Mouse (Mus musculus): Measurements from ENCODE around the gene Rpl13.

- no peak for TF ChIP-seq MAX (IDR thresholded peaks at IDR 0.05; ENCODE audit: low read depth)
- TF ChIP-seq POLR2A (IDR thresholded peaks at IDR 0.05; ENCODE audit: insufficient read length, low read depth): no peak
- no peak for TF ChIP-seq REST (IDR thresholded peaks at IDR 0.05; ENCODE audit: insufficient read depth, insufficient read length)
- no peak for TF ChIP-seq TCF12 (IDR thresholded peaks at IDR 0.05; ENCODE audit: insufficient read depth, poor library complexity, severe bottlenecking)
- TF ChIP-seq E2F4 (IDR thresholded peaks at IDR 0.05; ENCODE audit: insufficient read depth): no peak
- TF ChIP-seq MYOG (IDR thresholded peaks at IDR 0.05; ENCODE audit: control insufficient read depth in 1 of 3, insufficient read depth in 1 of 3, insufficient read length in 2 of 3, low read depth in 2 of 3): no peak
- no peak for TF ChIP-seq POLR2AphosphoS2 (IDR thresholded peaks at IDR 0.05; ENCODE audit: insufficient read length, low read depth)
- no peak for TF ChIP-seq USF1 (IDR thresholded peaks at IDR 0.05; ENCODE audit: low read depth)
- no peak for TF ChIP-seq MYOD1 (IDR thresholded peaks at IDR 0.05; ENCODE audit: control insufficient read depth in 1 of 3, insufficient read length in 2 of 3, low read depth in 2 of 3)
- no peak for TF ChIP-seq CEBPB (IDR thresholded peaks at IDR 0.05; ENCODE audit: insufficient read depth, poor library complexity, severe bottlenecking)
- no peak for TF ChIP-seq TCF3 (IDR thresholded peaks at IDR 0.05; ENCODE audit: insufficient read length, low read depth)
Observed at GRCm38 (mm10) chr8:123135406-123135805, 33.3 kb downstream of the Rpl13 start.
